Mouse (Mus musculus): Measurements from ENCODE around the gene AC170998.1. TPM values are rescaled to one million over a fixed set of nuclear protein-coding genes. Genes with fewer than 3 reads are reported as not detected.
"Not testable (repeated sequence)": the region's sequence is repeated elsewhere in the genome, so short reads cannot be mapped to it uniquely, and the experiment has no call there.

AC170998.1 gene
- polyA plus RNA-seq, 1 experiment from 2014 or later = 2.4 TPM

DNA sequence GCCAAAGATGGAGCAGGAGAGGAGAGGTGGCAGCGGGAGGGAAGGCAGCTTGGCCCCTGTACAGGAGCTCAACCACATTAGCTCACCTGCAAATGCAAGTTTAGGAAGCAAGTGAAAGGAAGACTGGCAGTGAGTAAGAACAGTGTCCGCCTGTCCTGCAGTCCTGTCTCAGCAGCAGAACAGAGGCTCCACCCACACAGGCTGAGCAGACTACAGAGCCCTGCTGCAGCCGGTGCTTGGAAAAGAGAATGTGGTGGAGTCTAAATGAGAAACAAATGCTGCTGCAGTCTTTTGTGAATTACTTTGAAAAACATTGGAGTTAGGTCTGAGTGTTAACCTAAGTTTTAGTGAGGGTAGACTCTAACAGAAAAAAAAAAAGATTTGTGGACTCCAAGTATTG, 8.3 kb upstream of the AC170998.1 start:
- Histone ChIP-seq H3K27me3 (replicated peaks; ENCODE audit: insufficient read depth, low read length) (no peaks in the 10 kb centered on the region), H3K4me2 (replicated peaks; ENCODE audit: low read depth, low read length) (no peak overlapping the region), H3K4me3 (ENCODE audit: low read depth, low read length) (no peak overlapping the region), H3K9ac (replicated peaks; ENCODE audit: low read depth) (no peak overlapping the region), H3K9me3 (ENCODE audit: low read length) (no peaks in the 10 kb centered on the region), H3K4me1 (ENCODE audit: insufficient read depth, low read depth, low read length) (peaks cover 12% of the 10 kb centered on the region; the same call in 1 of the 2 replicates), H3K36me3 (ENCODE audit: insufficient read depth, low read length) (peaks cover 17% of the 10 kb centered on the region; the same call in 1 of the 2 replicates), H3K27ac (ENCODE audit: low read length) (no peak overlapping the region)
- ATAC-seq (no peak), DNase-seq (ENCODE audit: low spot score) (no peak)
- WGBS = 61% methylated on average over 3 of the region's 3 CpGs
- TF ChIP-seq CTCF (IDR thresholded peaks at IDR 0.05) = no peak
- TF ChIP-seq EP300 (IDR thresholded peaks at IDR 0.05) = no peak

GRCm38 (mm10) chr17:28727511-28727910, 1.6 kb downstream of the AC170998.1 start:
- ATAC-seq; H3K27ac ChIP-seq (ENCODE audit: low read length); DNase-seq (ENCODE audit: low spot score); H3K9ac ChIP-seq (replicated peaks; ENCODE audit: low read depth); H3K4me1 ChIP-seq (ENCODE audit: insufficient read depth, low read depth, low read length); H3K4me2 ChIP-seq (replicated peaks; ENCODE audit: low read depth, low read length); H3K27me3 ChIP-seq (replicated peaks; ENCODE audit: insufficient read depth, low read length); H3K4me3 ChIP-seq (ENCODE audit: low read depth, low read length); H3K9me3 ChIP-seq (ENCODE audit: low read length): not testable (repeated sequence)
- peaks cover 41% of the 10 kb centered on the region; the same call in 1 of the 2 replicates for H3K36me3 ChIP-seq (ENCODE audit: insufficient read depth, low read length)
- 88% methylated on average over 11 of the region's 11 CpGs for WGBS

DNA sequence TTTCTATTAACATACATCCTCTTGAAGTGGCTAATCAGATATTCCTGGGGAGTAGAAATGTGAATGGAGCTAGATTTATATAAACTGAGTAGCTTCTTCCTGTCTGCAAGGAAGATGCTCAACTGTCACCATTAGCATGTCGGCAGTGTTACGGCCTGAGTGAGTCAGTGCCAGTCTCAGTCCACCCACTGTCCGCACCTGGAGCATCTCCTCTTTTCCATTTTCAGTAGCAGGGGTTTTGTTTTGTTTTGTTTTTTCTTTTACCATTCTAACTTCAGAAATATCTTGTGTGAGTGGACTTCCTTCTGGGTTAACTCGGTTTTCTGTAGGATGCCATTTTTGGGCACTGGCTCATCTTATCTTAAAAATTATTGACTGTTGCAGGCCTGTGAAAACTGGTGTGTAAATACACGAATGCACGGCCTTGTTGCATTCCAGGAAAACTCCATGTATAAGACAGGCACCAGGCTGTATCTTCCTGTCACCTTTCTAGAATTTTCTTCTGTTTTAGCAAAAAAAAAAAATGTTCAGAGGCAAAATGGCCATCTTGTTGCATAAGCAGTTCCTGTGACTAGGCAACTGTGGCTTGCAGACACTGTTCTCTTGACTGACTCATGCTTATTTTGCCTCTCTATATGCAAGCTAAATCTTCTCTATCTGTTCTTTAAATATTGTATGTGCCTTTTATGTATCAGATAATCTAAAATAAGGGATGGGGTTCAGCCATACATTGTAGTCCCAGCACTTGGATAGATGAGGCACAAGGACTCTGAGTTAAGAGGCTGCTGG, 9.6 kb downstream of the AC170998.1 start:
- peaks cover 49% of the 10 kb centered on the region; the same call in 1 of the 2 replicates for H3K36me3 ChIP-seq (ENCODE audit: insufficient read depth, low read length)
- H3K4me1 ChIP-seq (ENCODE audit: insufficient read depth, low read depth, low read length) = no peaks in the 10 kb centered on the region
- no peak overlapping the region for H3K9ac ChIP-seq (replicated peaks; ENCODE audit: low read depth)
- no peak for DNase-seq (ENCODE audit: low spot score)
- H3K4me2 ChIP-seq (replicated peaks; ENCODE audit: low read depth, low read length) = no peak overlapping the region
- H3K4me3 ChIP-seq (ENCODE audit: low read depth, low read length) = no peak overlapping the region
- no peaks in the 10 kb centered on the region for H3K27me3 ChIP-seq (replicated peaks; ENCODE audit: insufficient read depth, low read length)
- WGBS = 68% methylated on average over 6 of the region's 6 CpGs
- H3K9me3 ChIP-seq (ENCODE audit: low read length) = no peaks in the 10 kb centered on the region
- no peak for TF ChIP-seq CTCF (IDR thresholded peaks at IDR 0.05)
- no peak for TF ChIP-seq EP300 (IDR thresholded peaks at IDR 0.05)
- H3K27ac ChIP-seq (ENCODE audit: low read length) = no peak overlapping the region
- no peak for ATAC-seq

DNA sequence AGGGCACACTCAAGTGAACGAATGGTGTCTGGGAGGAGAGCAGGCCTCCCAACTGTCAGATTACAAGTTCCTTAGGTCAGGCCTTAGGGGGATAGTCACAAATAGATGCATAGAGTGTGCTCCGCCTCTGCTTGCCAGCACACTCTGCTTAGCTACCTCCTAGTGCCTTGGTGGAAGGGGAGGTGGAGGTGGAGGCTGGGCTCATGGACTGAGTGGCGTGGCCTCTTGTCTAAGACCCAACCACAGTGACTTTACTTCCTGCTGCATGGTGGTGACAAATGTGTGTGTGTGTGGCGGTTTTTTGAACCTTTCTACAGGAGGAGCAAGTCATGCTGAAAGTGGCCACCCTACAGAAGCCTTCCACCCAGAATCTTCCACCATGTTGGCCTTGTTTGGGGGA, 10.6 kb downstream of the AC170998.1 start:
- H3K9me3 ChIP-seq (ENCODE audit: low read length) = no peaks in the 10 kb centered on the region
- no peak overlapping the region for H3K9ac ChIP-seq (replicated peaks; ENCODE audit: low read depth)
- DNase-seq (ENCODE audit: low spot score) (no peak), ATAC-seq (0 out of 2 replicates have a peak, but pooled peaks have one; percentile 17)
- H3K27ac ChIP-seq (ENCODE audit: low read length) = no peak overlapping the region
- no peaks in the 10 kb centered on the region for H3K27me3 ChIP-seq (replicated peaks; ENCODE audit: insufficient read depth, low read length)
- no peak overlapping the region for H3K4me2 ChIP-seq (replicated peaks; ENCODE audit: low read depth, low read length)
- H3K4me1 ChIP-seq (ENCODE audit: insufficient read depth, low read depth, low read length) = no peaks in the 10 kb centered on the region
- peaks cover 40% of the 10 kb centered on the region; the same call in 1 of the 2 replicates for H3K36me3 ChIP-seq (ENCODE audit: insufficient read depth, low read length)
- no peak for TF ChIP-seq EP300 (IDR thresholded peaks at IDR 0.05)
- TF ChIP-seq CTCF (IDR thresholded peaks at IDR 0.05) = no peak
- whole genome bisulfite sequencing = 70% methylated on average over 4 of the region's 4 CpGs
- no peak overlapping the region for H3K4me3 ChIP-seq (ENCODE audit: low read depth, low read length)

DNA sequence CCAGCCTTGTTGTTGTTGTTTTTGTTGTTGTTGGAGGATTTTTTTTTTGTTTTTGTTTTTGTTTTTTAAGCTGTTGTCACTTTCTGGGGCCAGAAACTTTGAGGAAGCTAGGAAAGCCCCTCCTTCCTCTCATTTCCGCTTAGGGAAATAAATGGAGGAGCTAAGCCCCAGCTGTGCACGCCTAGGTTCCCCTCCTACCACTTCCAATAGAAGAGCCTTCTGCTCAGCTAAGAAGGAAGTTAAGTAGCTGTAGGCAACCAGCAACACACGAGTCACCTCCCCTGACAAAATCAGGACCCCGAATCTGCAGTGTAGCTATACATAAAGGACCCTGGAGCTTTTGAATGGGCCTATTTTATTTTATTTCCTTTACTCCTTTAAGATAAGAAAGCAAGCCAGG, 12.1 kb downstream of the AC170998.1 start:
- ATAC-seq = no peak
- peaks cover 37% of the 10 kb centered on the region for H3K36me3 ChIP-seq (ENCODE audit: insufficient read depth, low read length)
- WGBS = 74% methylated on average over 4 of the region's 4 CpGs

DNA sequence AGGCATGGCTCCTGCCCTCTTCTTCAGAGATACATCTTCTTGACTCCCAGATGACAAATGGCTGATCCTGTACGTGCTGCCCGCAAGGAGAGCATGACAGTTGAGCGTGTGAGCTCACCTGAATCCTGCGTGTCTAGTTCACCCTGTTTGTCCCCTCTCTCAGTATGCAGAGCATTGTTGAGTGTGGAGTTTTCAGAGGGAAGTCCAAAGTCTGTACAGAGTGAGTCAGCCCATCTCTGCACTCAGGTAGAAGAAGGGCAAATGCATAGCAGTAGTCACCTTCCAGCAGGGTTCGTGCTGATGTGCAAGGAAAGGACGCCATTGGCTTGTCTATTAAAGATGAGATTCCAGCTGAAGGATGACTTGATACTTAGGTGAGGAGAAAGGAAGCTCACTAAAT, 13.4 kb downstream of the AC170998.1 start:
- Histone ChIP-seq H3K27ac (ENCODE audit: low read length) (no peak overlapping the region), H3K36me3 (ENCODE audit: insufficient read depth, low read length) (peaks cover 45% of the 10 kb centered on the region), H3K9me3 (ENCODE audit: low read length) (no peaks in the 10 kb centered on the region), H3K9ac (replicated peaks; ENCODE audit: low read depth) (no peak overlapping the region), H3K4me3 (ENCODE audit: low read depth, low read length) (no peak overlapping the region), H3K4me2 (replicated peaks; ENCODE audit: low read depth, low read length) (no peak overlapping the region), H3K4me1 (ENCODE audit: insufficient read depth, low read depth, low read length) (no peaks in the 10 kb centered on the region), H3K27me3 (replicated peaks; ENCODE audit: insufficient read depth, low read length) (no peaks in the 10 kb centered on the region)
- DNase-seq (ENCODE audit: low spot score) (no peak), ATAC-seq (no peak)
- TF ChIP-seq CTCF (IDR thresholded peaks at IDR 0.05) (no peak), EP300 (IDR thresholded peaks at IDR 0.05) (no peak)
- 93% methylated on average over 6 of the region's 6 CpGs for WGBS

More for the DNA sequence above, 12.1 kb downstream of the AC170998.1 start:
- Histone ChIP-seq H3K27me3 (replicated peaks; ENCODE audit: insufficient read depth, low read length) (no peaks in the 10 kb centered on the region), H3K4me3 (ENCODE audit: low read depth, low read length) (no peak overlapping the region), H3K9me3 (ENCODE audit: low read length) (no peaks in the 10 kb centered on the region), H3K4me2 (replicated peaks; ENCODE audit: low read depth, low read length) (no peak overlapping the region), H3K4me1 (ENCODE audit: insufficient read depth, low read depth, low read length) (no peaks in the 10 kb centered on the region), H3K27ac (ENCODE audit: low read length) (no peak overlapping the region), H3K9ac (replicated peaks; ENCODE audit: low read depth) (no peak overlapping the region)
- TF ChIP-seq CTCF (IDR thresholded peaks at IDR 0.05) = no peak
- TF ChIP-seq EP300 (IDR thresholded peaks at IDR 0.05) = no peak
- DNase-seq (ENCODE audit: low spot score) = no peak

Data from lung, postnatal 0 days (tissue).